Mouse (Mus musculus) monocyte, adult 5-6 weeks (primary cell): ENCODE data around the gene Klk12. TPM values are rescaled to one million over a fixed set of nuclear protein-coding genes. Genes with fewer than 3 reads are reported as not detected.

Source experiments
- ATAC-seq: fragments of 153-309, 156-312 bp; replicated peaks from 2 replicates; pipeline ENCODE4 v1.8.0; 2017; ENCODE audit warnings: mild to moderate bottlenecking; ENCODE audit not compliant: low TSS enrichment, insufficient number of reproducible peaks, severe bottlenecking, poor library complexity, low FRiP score
- total RNA-seq: library from RNA; stranded (forward); fragments of 200-1000, 200-491, 200-594 nt; gene quantifications from 3 replicates; pipeline ENCODE4 v1.2.3, GENCODE M21; 2017

Gene Klk12
- total RNA-seq, 1 experiment from 2014 or later: not detected

DNA sequence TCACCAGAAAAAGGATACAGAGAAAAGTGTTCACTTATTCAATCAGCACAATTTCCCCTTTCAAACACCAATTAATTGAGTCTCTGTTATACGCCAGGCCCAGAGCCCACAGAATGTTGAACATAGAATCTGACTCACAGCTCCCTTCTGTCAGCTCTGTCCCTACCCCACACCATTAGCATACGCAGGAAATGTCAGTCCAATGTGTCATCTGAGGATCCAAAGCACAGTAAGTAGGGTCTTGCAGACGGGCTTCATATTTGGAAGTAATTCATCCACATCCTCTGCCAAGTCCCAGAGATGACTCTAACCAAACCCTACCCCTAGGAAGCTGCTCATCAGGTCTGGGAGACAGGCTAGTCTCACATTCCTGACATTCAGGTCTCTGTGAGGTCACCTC is 19.4 kb downstream of the Klk12 start:
- ATAC-seq: no peak

DNA sequence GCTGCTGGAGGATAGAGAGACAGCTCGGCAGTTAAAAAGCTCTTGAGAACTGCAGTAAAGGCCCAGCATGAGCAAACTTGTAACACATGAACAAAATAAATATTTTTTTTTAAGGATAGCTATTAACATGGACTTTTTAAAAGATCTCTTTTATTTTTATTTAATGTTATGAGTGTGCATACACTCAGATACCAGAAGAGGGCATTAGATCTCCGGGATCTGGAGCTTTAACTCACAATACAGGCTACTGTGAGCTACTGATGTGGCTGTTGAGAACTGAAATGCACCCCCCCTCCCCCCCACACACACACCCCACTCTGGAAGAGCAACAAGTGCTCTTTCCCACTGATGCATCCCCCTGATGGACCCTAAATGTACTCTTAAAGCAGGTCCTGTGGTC is 20.6 kb downstream of the Klk12 start:
- ATAC-seq: no peak

DNA sequence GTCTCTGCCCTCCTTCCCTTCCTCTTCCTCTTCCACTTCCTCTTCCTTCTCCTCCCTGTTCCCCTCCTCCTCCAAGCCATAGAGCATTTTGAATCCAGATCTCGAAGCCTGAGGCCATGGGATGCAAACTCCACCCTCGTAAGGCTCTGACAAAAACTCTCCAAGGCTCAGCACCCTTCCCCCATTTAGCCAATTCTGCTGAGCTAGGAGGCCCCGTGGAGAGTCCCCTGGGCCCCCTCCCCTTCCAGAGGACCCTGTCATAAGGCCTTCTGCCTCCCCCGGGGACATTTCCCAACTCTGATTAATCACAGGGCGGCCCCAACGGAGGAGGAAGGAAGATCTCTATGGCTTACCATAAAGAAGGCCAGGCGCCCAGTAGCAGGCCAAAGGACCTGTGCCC is 22.9 kb downstream of the Klk12 start, which contains the start of gene Klk9:
Gene Klk9 (plus strand): TSS at position 301 of the 400 bp plus-strand sequence.
- ATAC-seq: no peak

DNA sequence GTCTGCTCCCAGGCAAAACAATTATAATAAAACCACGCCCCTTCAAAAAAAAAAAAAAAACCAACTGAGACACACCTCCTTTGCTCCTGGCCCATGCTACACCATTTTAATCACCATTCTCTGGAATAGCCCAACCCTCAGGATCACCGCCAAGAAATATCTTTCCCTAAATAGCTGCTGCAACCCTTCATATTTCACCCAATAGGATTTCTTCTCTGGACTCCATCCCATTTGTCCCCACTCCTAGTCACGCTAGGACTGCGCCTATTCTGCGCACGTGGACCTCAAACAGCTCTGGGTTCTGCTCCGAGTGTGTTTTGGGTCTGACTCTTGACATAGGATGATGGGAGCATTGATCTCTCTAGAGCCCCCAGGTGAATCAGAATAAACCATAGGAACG is 27.7 kb downstream of the Klk12 start:
- ATAC-seq: no peak

DNA sequence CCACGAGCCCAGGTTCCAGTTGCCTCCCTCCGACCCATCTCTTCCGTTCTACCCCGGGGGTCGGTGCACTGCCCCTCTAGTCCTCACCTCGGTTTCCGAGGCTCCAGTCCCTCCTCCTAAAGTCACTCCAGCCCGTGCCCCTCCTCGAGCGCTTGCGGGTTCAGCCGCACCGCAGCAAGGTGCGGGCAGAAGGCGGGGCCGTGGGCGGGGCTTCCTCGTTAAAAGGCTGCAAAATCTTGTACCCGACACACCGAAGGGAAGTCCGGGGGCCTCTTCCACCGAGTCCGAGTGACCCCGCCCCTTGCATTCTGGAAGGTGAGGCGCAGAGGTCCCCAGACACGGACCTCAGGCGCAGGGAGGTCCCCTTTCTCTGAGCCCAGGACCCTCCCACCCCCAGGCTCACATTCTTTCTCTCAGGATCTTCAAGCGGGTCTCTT is 28.7 kb downstream of the Klk12 start, which contains the start of gene Klk8:
Gene Klk8 (plus strand): TSS at position 245 of the 437 bp plus-strand sequence.
- no peak for ATAC-seq

DNA sequence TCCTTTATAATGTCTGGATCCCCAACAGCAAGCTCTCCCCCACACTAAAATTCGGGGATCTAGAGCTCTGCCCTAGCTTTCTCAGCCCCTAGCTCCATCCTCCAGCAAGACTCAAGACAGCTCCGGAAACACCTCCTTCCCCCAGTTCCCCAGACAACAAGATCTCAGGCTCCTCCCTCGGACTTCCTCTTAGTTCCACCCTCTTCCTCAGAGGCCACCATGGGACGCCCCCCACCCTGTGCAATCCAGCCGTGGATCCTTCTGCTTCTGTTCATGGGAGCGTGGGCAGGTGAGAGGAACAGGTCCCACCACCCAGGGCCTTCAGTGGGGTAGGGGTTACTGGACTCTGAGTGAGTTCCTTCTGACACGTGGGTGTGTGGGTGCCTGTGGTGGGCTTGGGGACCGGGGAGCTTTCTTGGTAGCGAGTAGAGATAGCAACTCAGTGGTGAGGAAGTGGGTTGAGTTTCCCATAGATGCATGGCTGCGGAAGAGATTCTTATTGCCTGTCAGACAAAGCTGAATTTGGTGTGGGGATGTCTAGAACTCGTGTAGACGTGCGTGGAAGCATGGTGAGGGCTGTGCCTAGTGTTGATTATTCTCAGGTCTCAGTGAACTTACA is 29.3 kb downstream of the Klk12 start:
- ATAC-seq: no peak

DNA sequence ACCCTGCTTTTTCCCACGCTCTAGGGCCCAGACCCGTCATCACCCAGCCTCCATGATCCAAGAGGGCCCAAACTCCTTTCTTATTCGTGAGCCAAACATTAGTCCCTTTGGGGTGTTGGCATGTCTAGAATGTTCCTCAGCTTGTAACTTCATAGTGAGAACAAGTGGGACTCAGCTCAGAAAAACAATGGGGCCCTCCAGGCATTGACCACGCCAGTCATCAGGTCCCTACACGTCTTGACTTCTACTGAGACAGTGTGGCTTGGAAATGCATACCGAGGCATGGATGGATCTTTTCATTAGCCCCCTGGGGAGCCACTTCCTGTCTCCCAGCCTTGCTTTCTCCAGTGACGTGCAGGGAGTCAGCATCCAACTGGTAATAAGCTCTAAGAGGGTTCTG is 31.2 kb downstream of the Klk12 start:
- no peak for ATAC-seq

DNA sequence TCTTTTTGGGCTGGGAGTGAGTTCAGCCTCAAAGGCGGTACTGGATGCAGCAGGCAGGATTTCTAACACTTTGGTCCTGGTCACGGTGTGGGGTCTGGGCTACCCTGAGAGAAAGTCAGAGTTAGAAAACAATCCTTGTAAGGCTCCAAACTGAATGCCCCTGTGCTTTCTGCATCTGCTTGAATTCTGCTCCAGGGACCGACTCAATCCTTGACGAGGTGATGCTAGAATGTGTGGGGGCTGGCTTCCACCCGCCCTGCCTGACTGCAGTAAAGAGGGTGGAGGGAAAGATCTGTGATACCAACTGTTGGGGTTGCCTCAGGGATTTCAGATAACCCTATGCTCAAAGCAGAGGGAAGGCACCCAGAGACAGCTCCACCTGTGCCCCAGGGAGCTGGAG is 42.3 kb downstream of the Klk12 start, which contains the start of gene Klk7:
Gene Klk7 (plus strand): TSS at position 301 of the 400 bp plus-strand sequence.
- no peak for ATAC-seq

DNA sequence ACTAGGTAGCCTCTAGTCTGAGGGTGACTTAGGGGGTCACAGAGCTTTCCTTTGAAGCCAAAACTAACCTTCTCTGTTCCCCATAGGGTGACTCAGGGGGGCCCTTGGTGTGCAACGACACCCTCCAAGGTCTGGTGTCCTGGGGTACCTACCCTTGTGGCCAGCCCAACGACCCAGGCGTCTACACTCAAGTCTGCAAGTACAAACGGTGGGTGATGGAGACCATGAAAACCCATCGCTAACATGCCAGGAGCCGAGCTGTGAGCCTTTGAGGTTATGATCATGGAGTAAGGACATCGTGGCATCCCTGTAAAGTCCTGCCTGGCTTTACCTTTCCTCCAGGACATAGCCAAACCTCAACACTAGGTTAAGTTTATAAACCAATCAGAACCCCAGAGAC is 46.5 kb downstream of the Klk12 start:
- no peak for ATAC-seq

DNA sequence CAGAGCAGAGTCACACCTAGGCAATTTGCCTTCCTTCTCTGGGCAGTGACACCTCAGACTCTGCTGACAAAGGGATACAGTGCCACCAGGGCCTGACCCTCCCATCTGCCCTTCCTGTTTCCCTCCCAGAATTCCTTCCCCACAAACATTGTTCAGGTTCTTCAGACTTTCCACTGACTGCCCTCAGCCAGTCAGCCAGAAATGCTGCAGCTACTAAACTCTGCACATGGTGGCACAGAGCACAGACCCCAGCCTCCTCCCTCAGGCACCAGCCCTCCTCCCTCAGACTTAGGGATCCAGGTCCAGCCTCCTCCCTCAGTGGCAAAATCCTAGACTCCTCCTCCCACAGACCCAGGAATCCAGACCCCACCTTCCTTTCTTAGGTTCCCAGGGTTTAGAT is 48.0 kb downstream of the Klk12 start:
- no peak for ATAC-seq

DNA sequence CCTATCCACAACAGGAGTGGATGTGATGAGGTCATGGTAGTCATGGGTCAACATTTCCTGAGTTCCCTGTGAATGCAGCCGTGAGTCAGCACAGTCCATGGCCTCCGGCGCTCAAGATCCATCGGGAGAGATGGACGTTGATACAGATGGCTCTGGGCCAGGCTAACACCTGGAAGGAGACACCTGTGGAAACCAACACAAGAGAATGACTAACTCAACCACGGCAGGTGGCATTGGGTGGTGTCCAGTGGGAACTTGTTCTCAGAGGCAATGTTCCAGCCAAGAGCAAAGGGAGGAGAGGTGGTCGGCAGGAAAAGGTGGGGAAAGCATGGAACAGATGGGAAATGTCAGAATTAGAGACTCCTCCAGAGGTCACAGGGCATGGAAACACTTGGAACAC is 52.9 kb downstream of the Klk12 start:
- ATAC-seq: no peak

Other genes with a start within 250 kb of the Klk12 start
- 2.6 to 12.3 TPM (median 6.2 TPM) in 3 replicates for gene Cd33, start 224.5 kb upstream of the Klk12 start, total RNA-seq
- 2.2 to 8.1 TPM (median 3.0 TPM) in 3 replicates for gene Zfp658, start 206.6 kb upstream of the Klk12 start, total RNA-seq
- gene Zfp719, start 189.3 kb upstream of the Klk12 start, total RNA-seq: 4.9 to 7.5 TPM (median 6.8 TPM) in 3 replicates
- 0.43 TPM in 1 of 3 replicates, not detected in the others for gene Zfp819, start 161.7 kb upstream of the Klk12 start, total RNA-seq
- not detected in 3 replicates for gene Ceacam18, start 134.2 kb upstream of the Klk12 start, total RNA-seq
- 5.3 to 8.1 TPM (median 5.7 TPM) in 3 replicates for gene Siglece, start 108.7 kb upstream of the Klk12 start, total RNA-seq
- 3.4 to 6.1 TPM (median 5.4 TPM) in 3 replicates for gene Ctu1, start 96.9 kb upstream of the Klk12 start, total RNA-seq
- gene Klk14, start 78.5 kb upstream of the Klk12 start, total RNA-seq: not detected in 3 replicates
- not detected in 3 replicates for gene Klk13, start 56.3 kb upstream of the Klk12 start, total RNA-seq
- not detected in 3 replicates for gene Klk11, start 5.7 kb downstream of the Klk12 start, total RNA-seq
- gene Klk10, start 12.1 kb downstream of the Klk12 start, total RNA-seq: not detected in 3 replicates
- gene Klk9, start 23.0 kb downstream of the Klk12 start, total RNA-seq: not detected in 3 replicates
- 4.4 to 5.0 TPM in 2 of 3 replicates, not detected in the other for gene Klk8, start 28.7 kb downstream of the Klk12 start, total RNA-seq
- gene Klk7, start 42.4 kb downstream of the Klk12 start, total RNA-seq: not detected in 3 replicates
- gene Klk6, start 55.6 kb downstream of the Klk12 start, total RNA-seq: not detected in 3 replicates
- not detected in 3 replicates for gene Klk5, start 73.1 kb downstream of the Klk12 start, total RNA-seq
- gene Klk4, start 112.3 kb downstream of the Klk12 start, total RNA-seq: not detected in 3 replicates
- not detected in 3 replicates for gene Klk15, start 164.8 kb downstream of the Klk12 start, total RNA-seq
- not detected in 3 replicates for gene Klk1b8, start 181.8 kb downstream of the Klk12 start, total RNA-seq
- gene Klk1b1, start 197.9 kb downstream of the Klk12 start, total RNA-seq: not detected in 3 replicates
- not detected in 3 replicates for gene Klk1b9, start 207.2 kb downstream of the Klk12 start, total RNA-seq
- not detected in 3 replicates for gene Klk1b11, start 227.0 kb downstream of the Klk12 start, total RNA-seq
- gene Klk1b26, start 243.3 kb downstream of the Klk12 start, total RNA-seq: not detected in 3 replicates